Mouse (Mus musculus) liver, embryonic 14.5 days (tissue): ENCODE data around the gene Stat3.

Experiments
- CTCF ChIP-seq: IDR thresholded peaks from 2 replicates; pipeline ENCODE4 v1.5.1; 2016; ENCODE audit warnings: antibody characterized with exemption, low read depth, control low read depth
- EP300 ChIP-seq: IDR thresholded peaks from 2 replicates; pipeline ENCODE4 v1.6.1; 2016; ENCODE audit warnings: antibody characterized with exemption, low read depth

DNA sequence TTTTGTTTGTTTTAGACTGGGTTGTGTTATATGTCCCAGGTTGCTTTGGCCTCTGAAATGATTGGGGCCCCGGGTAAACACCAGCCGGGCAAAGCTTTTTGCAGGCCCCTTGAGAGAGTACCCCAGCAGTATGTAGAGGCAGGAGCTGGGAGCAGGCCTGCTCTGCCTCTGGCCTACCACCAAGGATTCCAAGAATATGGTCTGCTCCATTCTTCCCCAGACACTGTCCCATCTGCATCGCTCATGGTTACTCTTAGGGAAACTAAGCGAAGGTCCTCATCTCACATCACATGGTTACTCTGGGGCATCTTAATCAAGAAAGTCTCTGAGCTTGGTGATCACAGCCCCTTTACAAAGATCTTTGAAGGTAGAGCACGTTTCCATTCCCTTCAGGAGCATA, 29.2 kb upstream of the Stat3 start:
- TF ChIP-seq CTCF: no peak
- TF ChIP-seq EP300: no peak
